Mouse (Mus musculus): ENCODE measurements around the gene Gm11027.

Gene Gm11027

DNA sequence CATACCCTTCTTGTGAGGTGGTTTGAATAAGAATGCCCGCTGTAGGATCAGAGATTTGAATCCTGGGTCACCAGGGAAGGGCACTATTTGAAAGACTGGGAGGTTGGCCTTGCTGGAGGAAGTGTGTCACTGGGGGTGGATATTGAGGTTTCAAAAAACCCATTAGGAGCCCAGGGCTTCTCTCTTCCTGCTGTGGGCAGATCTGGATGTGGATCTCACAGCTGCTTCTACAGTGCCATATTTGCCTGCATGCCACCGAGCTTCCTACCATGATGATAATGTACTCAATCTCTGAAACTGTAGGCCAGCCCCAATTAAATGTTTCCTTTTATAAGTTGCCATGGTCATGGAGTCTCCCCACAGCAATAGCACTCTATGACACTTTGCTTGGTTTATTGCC lies 4.0 kb downstream of the Gm11027 start:
- DNase-seq (ENCODE audit: low read depth, low spot score): no peak

DNA sequence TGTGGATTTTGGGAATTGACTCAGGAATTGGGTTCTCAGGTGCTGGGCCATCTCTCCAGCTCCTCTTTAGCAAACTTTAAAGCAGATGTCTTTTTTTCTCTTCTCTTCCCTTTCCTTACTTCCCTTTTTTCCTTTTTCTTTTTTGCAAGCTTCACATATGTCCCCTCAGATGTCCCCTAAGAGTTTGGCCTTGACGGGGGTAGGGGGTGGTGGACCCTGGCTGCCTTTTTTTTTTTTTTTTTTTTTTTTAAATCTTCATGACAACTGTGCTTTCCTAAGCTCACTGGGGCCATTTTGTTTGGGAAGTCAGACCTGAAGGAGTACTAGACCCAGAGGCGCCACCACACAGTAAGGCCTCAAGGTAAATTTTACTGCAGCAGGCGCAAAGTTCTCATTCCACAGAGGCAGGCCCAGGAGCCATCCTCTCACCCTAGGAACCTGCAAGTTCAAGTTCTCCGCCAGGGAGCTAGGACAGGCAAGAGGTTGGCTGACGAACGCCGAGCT lies 5.0 kb downstream of the Gm11027 start:
- no peak for DNase-seq (ENCODE audit: low read depth, low spot score)

GRCm38 (mm10) chr12:116280653-116281364 lies 5.6 kb downstream of the Gm11027 start, which contains the start of gene Esyt2:
Gene Esyt2 (plus strand): TSS chr12:116281196.
- DNase-seq (ENCODE audit: low read depth, low spot score): peak; percentile 99

GRCm38 (mm10) chr12:116281427-116282281 lies 6.5 kb downstream of the Gm11027 start:
- DNase-seq (ENCODE audit: low read depth, low spot score): peak; percentile 72

GRCm38 (mm10) chr12:116282856-116283255 lies 7.7 kb downstream of the Gm11027 start:
- DNase-seq (ENCODE audit: low read depth, low spot score): peak; percentile 52

- DNase-seq (ENCODE audit: low read depth, low spot score): no peak
Measured at GRCm38 (mm10) chr12:116283511-116283910, 8.3 kb downstream of the Gm11027 start.

DNA sequence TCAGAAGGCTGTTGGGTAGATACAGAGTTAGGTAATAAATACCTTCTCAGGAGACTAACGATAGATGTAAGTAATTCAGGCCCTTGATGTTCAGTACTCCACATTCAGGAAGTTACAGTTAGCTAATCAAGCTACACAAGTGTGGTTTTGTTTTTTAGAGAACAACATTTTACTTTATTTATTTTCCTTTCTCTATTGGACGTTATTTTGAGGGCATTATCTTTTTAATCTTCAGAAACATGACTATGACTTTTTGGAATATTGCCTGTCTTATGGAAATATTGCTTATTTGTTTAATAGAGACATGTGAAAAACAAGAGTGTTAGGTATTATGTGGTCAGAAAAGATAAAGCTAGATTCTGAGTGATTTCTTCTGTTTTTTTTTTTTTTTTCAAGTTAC lies 18.0 kb downstream of the Gm11027 start:
- DNase-seq (ENCODE audit: low read depth, low spot score): no peak

- DNase-seq (ENCODE audit: low read depth, low spot score): no peak
Measured at GRCm38 (mm10) chr12:116293599-116294292, 18.6 kb downstream of the Gm11027 start.

DNA sequence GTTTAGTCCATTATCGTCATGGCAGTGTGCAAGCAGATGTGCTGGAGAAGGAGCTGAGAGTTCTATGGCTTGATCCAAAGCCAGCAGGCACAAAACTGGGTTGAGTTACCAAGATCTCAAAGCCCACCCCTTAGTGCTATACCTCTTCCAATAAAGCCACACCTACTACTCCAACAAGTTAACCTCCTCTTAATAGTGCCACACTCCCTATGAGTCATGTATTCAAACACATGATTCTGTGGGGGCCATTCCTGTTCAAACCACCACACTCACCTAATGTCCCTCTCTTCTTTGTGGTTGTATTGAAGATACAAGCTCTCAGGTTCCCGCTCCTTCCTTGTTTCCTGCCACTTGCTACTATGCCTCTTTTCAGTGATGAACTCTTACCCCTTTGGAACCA lies 24.7 kb downstream of the Gm11027 start:
- no peak for DNase-seq (ENCODE audit: low read depth, low spot score)

GRCm38 (mm10) chr12:116302181-116302580 lies 27.0 kb downstream of the Gm11027 start:
- no peak for DNase-seq (ENCODE audit: low read depth, low spot score)

GRCm38 (mm10) chr12:116306042-116306441 lies 30.9 kb downstream of the Gm11027 start:
- no peak for DNase-seq (ENCODE audit: low read depth, low spot score)

DNA sequence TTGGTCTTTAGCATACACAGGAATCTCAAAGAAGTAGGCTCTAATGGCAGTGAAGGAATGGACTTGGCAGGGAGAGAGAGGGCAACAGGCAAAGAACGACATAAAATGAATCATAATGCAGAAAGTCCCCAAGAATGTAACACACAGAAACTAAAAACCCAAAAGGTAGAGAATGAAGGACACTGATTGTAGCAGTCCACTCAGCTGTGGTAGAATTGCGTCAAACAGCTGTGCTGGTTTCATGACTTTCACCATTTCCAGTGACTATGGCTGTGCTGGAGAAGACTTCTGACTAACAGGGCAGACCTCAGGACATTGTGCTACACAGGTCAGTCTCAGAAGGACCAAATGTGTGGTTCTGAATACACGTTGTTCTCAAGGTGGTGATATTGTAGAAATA lies 32.7 kb downstream of the Gm11027 start:
- no peak for DNase-seq (ENCODE audit: low read depth, low spot score)

- no peak for DNase-seq (ENCODE audit: low read depth, low spot score)
Measured at GRCm38 (mm10) chr12:116308612-116309011, 33.4 kb downstream of the Gm11027 start.

- DNase-seq (ENCODE audit: low read depth, low spot score): no peak
Measured at GRCm38 (mm10) chr12:116313816-116314215, 38.6 kb downstream of the Gm11027 start.

GRCm38 (mm10) chr12:116315498-116315897 lies 40.3 kb downstream of the Gm11027 start:
- peak; percentile 52 for DNase-seq (ENCODE audit: low read depth, low spot score)

DNA sequence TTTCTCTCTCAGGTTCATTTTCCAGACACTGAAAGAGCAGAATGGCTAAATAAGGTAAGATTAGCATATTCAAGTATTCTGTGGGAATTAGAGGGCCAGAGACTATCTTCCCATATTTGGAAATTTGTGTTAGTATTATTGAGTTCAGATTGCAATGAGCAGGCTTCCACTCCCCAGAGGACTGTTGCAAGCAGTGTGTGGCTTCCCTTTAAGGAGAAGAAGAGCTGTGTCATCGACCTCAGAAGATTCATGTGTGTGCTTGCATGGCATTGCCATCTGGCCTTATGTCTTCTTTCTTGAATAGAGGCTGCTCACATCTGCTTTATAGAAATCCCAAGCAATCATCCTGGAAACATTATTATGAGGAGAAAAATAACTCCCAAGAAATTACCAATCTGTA lies 42.6 kb downstream of the Gm11027 start:
- DNase-seq (ENCODE audit: low read depth, low spot score): no peak
